Mouse (Mus musculus): ENCODE measurements around the gene Olfr1025-ps1.

Gene Olfr1025-ps1

GRCm38 (mm10) chr2:85914893-85915292 lies at the start of gene Olfr1025-ps1:
Olfr1025-ps1 (plus strand) TSS chr2:85915193.
- DNase-seq (ENCODE audit: low spot score in 2 of 2) = no peak

- no peak for DNase-seq (ENCODE audit: low spot score in 2 of 2)
Observed at GRCm38 (mm10) chr2:85868294-85868693, 46.7 kb upstream of the Olfr1025-ps1 start, which contains the start of gene Olfr1022. Olfr1022 (plus strand) TSS chr2:85868594.

GRCm38 (mm10) chr2:85885340-85885739 lies 29.7 kb upstream of the Olfr1025-ps1 start, which contains the start of gene Olfr1023:
Olfr1023 (plus strand) TSS chr2:85885640.
- no peak for DNase-seq (ENCODE audit: low spot score in 2 of 2)

DNA sequence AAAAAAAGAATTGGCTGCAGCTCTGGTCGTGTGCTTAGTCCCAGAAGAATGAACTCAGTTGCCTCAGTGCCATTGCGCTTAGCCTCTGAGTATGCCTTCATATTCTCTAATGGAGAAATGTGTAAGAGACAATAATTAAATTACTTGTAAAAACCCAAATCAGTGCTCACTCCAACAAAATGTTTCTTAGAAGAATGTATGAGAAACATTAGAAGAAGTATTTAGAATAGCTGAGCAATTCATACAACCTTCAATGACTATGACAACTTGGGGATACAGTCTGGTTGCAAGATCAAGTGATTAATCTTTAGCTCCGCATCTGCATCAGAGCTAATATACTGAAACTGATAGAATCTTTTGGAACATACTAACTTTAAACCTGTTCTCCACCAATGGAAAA lies 10.0 kb upstream of the Olfr1025-ps1 start, which contains the start of gene Olfr1024:
TSS of gene Olfr1024 (minus strand) at position 101 of the 400 bp plus-strand sequence.
- DNase-seq (ENCODE audit: low spot score in 2 of 2) = no peak

DNA sequence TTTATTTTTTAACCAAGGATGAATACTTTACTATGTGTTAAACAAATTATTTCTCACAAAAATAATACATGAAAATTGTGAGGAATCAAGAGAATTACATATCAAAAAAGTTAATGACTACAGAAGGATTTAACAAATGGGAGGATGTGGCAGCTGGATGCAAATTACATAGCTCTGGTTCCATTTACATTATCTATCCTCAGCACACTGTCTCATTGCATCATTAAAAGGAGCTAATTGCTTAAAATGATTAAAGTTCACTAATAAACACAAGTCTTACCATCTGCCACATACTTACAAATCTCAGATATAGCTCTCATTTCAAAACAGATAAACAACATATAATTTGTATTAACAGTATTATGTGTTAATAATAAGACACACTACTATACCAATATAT lies 1.8 kb upstream of the Olfr1025-ps1 start:
- DNase-seq (ENCODE audit: low spot score in 2 of 2) = no peak

DNA sequence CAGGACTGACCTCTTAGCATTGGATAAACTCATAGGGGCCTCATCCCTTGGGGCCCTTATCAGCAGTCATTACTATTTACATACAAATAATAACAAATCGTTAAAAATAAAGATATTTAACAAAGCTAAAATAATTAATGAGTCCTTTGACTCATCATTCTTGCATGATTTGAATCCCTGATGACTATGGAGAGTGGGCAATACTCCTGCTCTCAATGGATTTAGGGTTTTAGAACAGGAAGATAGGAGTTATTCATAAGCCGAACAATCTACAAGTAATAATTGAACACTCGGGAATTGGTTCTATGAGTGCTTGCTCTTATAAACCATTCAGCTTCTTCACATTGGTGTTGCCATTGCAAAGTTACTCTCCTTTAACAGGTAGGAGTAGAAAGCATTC lies 6.3 kb downstream of the Olfr1025-ps1 start, which contains the start of gene Olfr1026:
TSS of gene Olfr1026 (plus strand) at position 301 of the 400 bp plus-strand sequence.
- no peak for DNase-seq (ENCODE audit: low spot score in 2 of 2)

- DNase-seq (ENCODE audit: low spot score in 2 of 2) = no peak
Observed at GRCm38 (mm10) chr2:85950137-85950536, 35.1 kb downstream of the Olfr1025-ps1 start, which contains the start of gene Olfr1028. Olfr1028 (plus strand) TSS chr2:85950437.

Data from frontal cortex, postnatal 14 days (tissue).